Mouse (Mus musculus) thymus, adult 2 months (tissue): ENCODE measurements around the gene Arhgap19.
"Not testable (repeated sequence)": the region's sequence is repeated elsewhere in the genome, so short reads cannot be mapped to it uniquely, and the experiment has no call there.

Experiments
- CTCF ChIP-seq: fragments of 200-500 bp; IDR thresholded peaks from 2 replicates; pipeline ENCODE4 v1.5.1; 2012; ENCODE audit warnings: mild to moderate bottlenecking, control low read depth, low read length, moderate library complexity, borderline replicate concordance; ENCODE audit not compliant: control insufficient read depth, poor library complexity, insufficient read depth; ENCODE audit errors: extremely low read depth
- POLR2A ChIP-seq: fragments of 200-500 bp; IDR thresholded peaks from 2 replicates; pipeline ENCODE4 v1.6.1; 2012; ENCODE audit warnings: mild to moderate bottlenecking, low read length, control low read depth, moderate library complexity; ENCODE audit not compliant: control insufficient read depth, poor library complexity, insufficient read depth; ENCODE audit errors: extremely low read depth

DNA sequence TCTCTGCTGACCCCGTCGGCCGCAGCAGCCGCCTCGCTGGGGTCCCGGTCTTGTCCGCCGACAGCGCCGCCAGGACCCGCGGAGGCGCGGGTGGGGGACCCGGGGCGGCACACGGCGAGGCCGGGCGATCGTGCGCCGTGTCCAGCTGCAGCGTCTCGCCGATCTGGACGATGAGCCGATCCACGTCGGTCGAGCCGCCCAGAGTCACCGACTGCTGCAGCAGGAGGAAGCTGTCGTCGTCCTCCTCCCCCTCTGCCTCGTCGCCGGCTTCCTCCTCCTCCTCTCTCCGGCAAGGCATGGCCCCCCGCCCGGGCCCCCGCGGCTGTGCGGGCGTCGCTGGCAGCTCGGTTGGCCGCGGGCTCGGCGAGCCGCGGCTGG lies 45.8 kb upstream of the Arhgap19 start:
- not testable (repeated sequence) for TF ChIP-seq POLR2A, CTCF
